Mouse (Mus musculus) CH12.LX (cell line): ENCODE results near the gene Sav1. TPM values are rescaled to one million over a fixed set of nuclear protein-coding genes. Genes with fewer than 3 reads are reported as not detected.

Experiments
- DNase-seq: peaks from one replicate; pipeline ENCODE4 v3.0.0-alpha.2; 2013; ENCODE audit errors: extremely low read depth
- H3K27ac ChIP-seq: 2 replicates; pipeline ENCODE4 v1.5.1; 2012; ENCODE audit warnings: low read depth, mild to moderate bottlenecking, control low read depth, moderate library complexity; ENCODE audit not compliant: insufficient read depth
- H3K27me3 ChIP-seq: replicated peaks from 2 replicates; pipeline ENCODE3; 2012; ENCODE audit warnings: inconsistent platforms
- H3K36me3 ChIP-seq, 2 experiments: replicated peaks in 1 of 2; 2 replicates each; pipeline versions ENCODE3 to v1.6.1; 2012; ENCODE audit warnings: inconsistent platforms in 1 of 2, low read length in 1 of 2, mild to moderate bottlenecking in 1 of 2, mixed read lengths in 1 of 2, moderate library complexity in 1 of 2; ENCODE audit not compliant: control insufficient read depth in 1 of 2, insufficient read depth in 1 of 2
- H3K4me1 ChIP-seq, 2 experiments: 2 replicates each; pipeline ENCODE4 v1.6.1; 2012; ENCODE audit warnings: inconsistent platforms in 1 of 2, moderate library complexity in 1 of 2; ENCODE audit not compliant: insufficient read depth in 2 of 2, control insufficient read depth in 1 of 2
- H3K4me2 ChIP-seq: 2 replicates; pipeline ENCODE4 v1.6.1; 2012; ENCODE audit warnings: low read depth, mild to moderate bottlenecking, control low read depth; ENCODE audit not compliant: poor library complexity, insufficient read depth, severe bottlenecking
- H3K4me3 ChIP-seq, 3 experiments: fragments of 150-350 bp in 1 of 3; sonication (generic) in 1 of 3; replicated peaks in 1 of 3; 2 replicates each; pipeline versions ENCODE3 to v1.5.1; 2011 to 2012; ENCODE audit warnings: low read depth in 2 of 3, low read length in 2 of 3, mild to moderate bottlenecking in 2 of 3, moderate library complexity in 2 of 3, control low read depth in 1 of 3, improper control_type of control experiment in 1 of 3, inconsistent platforms in 1 of 3, mixed read lengths in 1 of 3; ENCODE audit not compliant: poor library complexity in 1 of 3
- H3K79me2 ChIP-seq: replicated peaks from 2 replicates; pipeline ENCODE4 v1.6.1; 2012; ENCODE audit warnings: mild to moderate bottlenecking, moderate library complexity; ENCODE audit not compliant: control insufficient read depth, poor library complexity, insufficient read depth, severe bottlenecking; ENCODE audit errors: extremely low read depth
- H3K9ac ChIP-seq: 2 replicates; pipeline ENCODE4 v1.6.1; 2012; ENCODE audit warnings: low read depth, mild to moderate bottlenecking, control low read depth, moderate library complexity; ENCODE audit not compliant: insufficient read depth
- H3K9me3 ChIP-seq: replicated peaks from 2 replicates; pipeline ENCODE3; 2012; ENCODE audit warnings: low read length, inconsistent platforms, mixed read lengths
- BHLHE40 ChIP-seq: IDR thresholded peaks from 2 replicates; pipeline ENCODE4 v1.6.1; 2011; ENCODE audit warnings: mild to moderate bottlenecking, low read depth, low read length, improper control_type of control experiment
- CHD1 ChIP-seq: IDR thresholded peaks from 2 replicates; pipeline ENCODE4 v1.6.1; 2012; ENCODE audit warnings: low read depth, low read length, improper control_type of control experiment, inconsistent platforms
- CHD2 ChIP-seq: IDR thresholded peaks from 2 replicates; pipeline ENCODE4 v1.6.1; 2011; ENCODE audit warnings: low read length, improper control_type of control experiment
- CTCF ChIP-seq, 2 experiments: IDR thresholded peaks in 1 of 2; conservative IDR thresholded peaks in 1 of 2; 2 replicates each; pipeline ENCODE4 v1.5.1; 2011 to 2012; ENCODE audit warnings: low read depth in 2 of 2, low read length in 2 of 2, improper control_type of control experiment in 1 of 2, inconsistent platforms in 1 of 2, mild to moderate bottlenecking in 1 of 2, moderate library complexity in 1 of 2
- E2F4 ChIP-seq: IDR thresholded peaks from 2 replicates; pipeline ENCODE4 v1.6.1; 2011; ENCODE audit warnings: low read depth, low read length, improper control_type of control experiment; ENCODE audit not compliant: insufficient replicate concordance
- ELF1 ChIP-seq: IDR thresholded peaks from 2 replicates; pipeline ENCODE4 v1.6.1; 2014; ENCODE audit warnings: low read depth, mild to moderate bottlenecking, inconsistent platforms, low read length, improper control_type of control experiment
- EP300 ChIP-seq: IDR thresholded peaks from 2 replicates; pipeline ENCODE4 v1.6.1; 2011; ENCODE audit warnings: low read length, improper control_type of control experiment
- ETS1 ChIP-seq: conservative IDR thresholded peaks from 2 replicates; pipeline ENCODE4 v1.6.1; 2012; ENCODE audit warnings: low read depth, mild to moderate bottlenecking, inconsistent platforms, low read length, improper control_type of control experiment, moderate library complexity
- GABPA ChIP-seq: IDR thresholded peaks from 2 replicates; pipeline ENCODE4 v1.6.1; 2012; ENCODE audit warnings: low read depth, low read length, improper control_type of control experiment, inconsistent platforms; ENCODE audit not compliant: insufficient replicate concordance
- HCFC1 ChIP-seq: IDR thresholded peaks from 2 replicates; pipeline ENCODE4 v1.6.1; 2012; ENCODE audit warnings: low read depth, mild to moderate bottlenecking, inconsistent platforms, low read length, improper control_type of control experiment
- IRF4 ChIP-seq: IDR thresholded peaks from 2 replicates; pipeline ENCODE4 v1.6.1; 2014; ENCODE audit warnings: low read depth, mild to moderate bottlenecking, inconsistent platforms, low read length, improper control_type of control experiment
- JUN ChIP-seq: IDR thresholded peaks from 2 replicates; pipeline ENCODE4 v1.6.1; 2011; ENCODE audit warnings: low read depth, mild to moderate bottlenecking, low read length, improper control_type of control experiment, moderate library complexity; ENCODE audit not compliant: insufficient read depth
- JUND ChIP-seq: conservative IDR thresholded peaks from 2 replicates; pipeline ENCODE4 v1.6.1; 2011; ENCODE audit warnings: low read depth, low read length, improper control_type of control experiment
- KAT2A ChIP-seq: IDR thresholded peaks from 2 replicates; pipeline ENCODE4 v1.6.1; 2012; ENCODE audit warnings: low read length, improper control_type of control experiment, inconsistent platforms; ENCODE audit not compliant: insufficient replicate concordance
- MAZ ChIP-seq: IDR thresholded peaks from 2 replicates; pipeline ENCODE4 v1.6.1; 2012; ENCODE audit warnings: low read depth, mild to moderate bottlenecking, inconsistent platforms, low read length, improper control_type of control experiment, moderate library complexity
- MEF2A ChIP-seq: IDR thresholded peaks from 2 replicates; pipeline ENCODE4 v1.6.1; 2014; ENCODE audit warnings: low read depth, mild to moderate bottlenecking, inconsistent platforms, low read length, improper control_type of control experiment, borderline replicate concordance
- MYC ChIP-seq: IDR thresholded peaks from 2 replicates; pipeline ENCODE4 v1.6.1; 2011; ENCODE audit warnings: low read depth, mild to moderate bottlenecking, improper control_type of control experiment, low read length
- NRF1 ChIP-seq: IDR thresholded peaks from 2 replicates; pipeline ENCODE4 v1.6.1; 2014; ENCODE audit warnings: low read depth, mild to moderate bottlenecking, inconsistent platforms, low read length, improper control_type of control experiment, moderate library complexity
- POLR2A ChIP-seq: IDR thresholded peaks from 2 replicates; pipeline ENCODE4 v1.6.1; 2011; ENCODE audit warnings: low read depth, mild to moderate bottlenecking, improper control_type of control experiment, low read length
- POLR2AphosphoS2 ChIP-seq: IDR thresholded peaks from 2 replicates; pipeline ENCODE4 v1.6.1; 2011; ENCODE audit warnings: low read depth, low read length, improper control_type of control experiment
- RAD21 ChIP-seq: IDR thresholded peaks from 2 replicates; pipeline ENCODE4 v1.6.1; 2011; ENCODE audit warnings: low read depth, mild to moderate bottlenecking, low read length, improper control_type of control experiment, moderate library complexity
- SIN3A ChIP-seq: IDR thresholded peaks from 2 replicates; pipeline ENCODE4 v1.6.1; 2012; ENCODE audit warnings: low read length, improper control_type of control experiment, inconsistent platforms
- TCF12 ChIP-seq: IDR thresholded peaks from 2 replicates; pipeline ENCODE4 v1.6.1; 2014; ENCODE audit warnings: low read depth, mild to moderate bottlenecking, inconsistent platforms, low read length, improper control_type of control experiment
- UBTF ChIP-seq: IDR thresholded peaks from 2 replicates; pipeline ENCODE4 v1.6.1; 2012; ENCODE audit warnings: low read depth, mild to moderate bottlenecking, inconsistent platforms, low read length, improper control_type of control experiment, moderate library complexity
- USF1 ChIP-seq: IDR thresholded peaks from 2 replicates; pipeline ENCODE4 v1.6.1; 2014; ENCODE audit warnings: low read depth, mild to moderate bottlenecking, inconsistent platforms, low read length, improper control_type of control experiment
- USF2 ChIP-seq: conservative IDR thresholded peaks from 2 replicates; pipeline ENCODE4 v1.6.1; 2011; ENCODE audit warnings: low read depth, low read length, improper control_type of control experiment
- ZKSCAN1 ChIP-seq: IDR thresholded peaks from 2 replicates; pipeline ENCODE4 v1.6.1; 2012; ENCODE audit warnings: low read depth, inconsistent platforms, low read length, improper control_type of control experiment, borderline replicate concordance
- ZNF384 ChIP-seq: IDR thresholded peaks from 2 replicates; pipeline ENCODE4 v1.6.1; 2012; ENCODE audit warnings: low read depth, low read length, improper control_type of control experiment, inconsistent platforms
- dilution Hi-C: fragments of 300-500 bp; cut with MboI; formaldehyde crosslinking; loops from 2 replicates; pipeline ENCODE4 v1.14.3; 2020; ENCODE audit warnings: low sequenced_read_pairs; ENCODE audit not compliant: extremely low pct_unique_long_range_greater_than_20kb, extremely low pct_ligation_motif_present
- in situ Hi-C: fragments of 300-500 bp; cut with MboI; formaldehyde crosslinking; loops from 3 replicates; pipeline ENCODE4 v1.14.3; 2019; ENCODE audit warnings: low sequenced_read_pairs, low pct_ligation_motif_present, low pct_unique_long_range_greater_than_20kb, mixed read lengths
- polyA plus RNA-seq: library from polyadenylated mRNA; unstranded; fragments of >175 nt; gene quantifications from 2 replicates; pipeline ENCODE4 v1.2.1, GENCODE M21; 2012; ENCODE audit warnings: low read depth; ENCODE audit not compliant: insufficient read length
- total RNA-seq, 2 experiments: library from RNA; depleted of rRNA; stranded (reverse); fragments of 300-350 nt in 1 of 2; fragments of >200 nt in 1 of 2; gene quantifications; 2 replicates each; pipeline ENCODE4 v1.2.3; 2012 to 2014

Gene Sav1
- total and polyA plus RNA-seq, 3 experiments = 13.7 to 31.7 (median 28.1) TPM

DNA sequence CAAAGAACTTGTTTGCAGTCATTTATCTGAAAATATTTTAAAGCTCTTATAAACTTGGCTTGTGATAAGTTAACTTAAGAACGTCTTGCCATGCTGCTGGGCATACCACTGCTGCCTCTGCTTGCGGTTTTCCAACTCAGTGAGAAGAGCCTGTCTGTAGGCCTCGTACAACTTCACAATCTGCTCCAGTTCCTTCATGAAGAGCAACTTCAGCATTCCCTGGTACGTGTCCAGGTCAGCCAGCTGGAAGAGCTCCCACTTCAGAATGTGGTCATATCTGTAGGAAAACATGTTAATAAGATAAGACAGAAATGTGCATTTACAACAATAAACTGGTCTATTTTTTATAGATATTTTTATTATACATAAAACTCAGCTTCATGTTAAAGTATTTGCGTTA lies 20.7 kb downstream of the Sav1 start:
- H3K27me3 ChIP-seq = no peaks in the 10 kb centered on the region
- no peak overlapping the region for H3K4me3 ChIP-seq
- H3K36me3 ChIP-seq = peaks cover 53 to 87% of the 10 kb centered on the region in 2 experiments
- dilution Hi-C loops (no loop called here), in situ Hi-C loops (no loop called here)
- no peak overlapping the region for H3K27ac ChIP-seq
- no peak for DNase-seq
- H3K79me2 ChIP-seq = no peaks in the 10 kb centered on the region; the same call in 1 of the 2 replicates
- no peak overlapping the region for H3K4me2 ChIP-seq
- TF ChIP-seq CHD2 (no peak), CTCF (conservative IDR thresholded peaks at IDR 0.05 in 1 of 2, IDR thresholded peaks at IDR 0.05 in 1 of 2; ENCODE audit: low read depth in 2 of 2, low read length in 2 of 2) (no peak), USF2 (no peak), RAD21 (no peak), IRF4 (no peak), POLR2A (no peak), KAT2A (no peak), USF1 (no peak), ELF1 (no peak), JUN (no peak)
- H3K9me3 ChIP-seq = no peaks in the 10 kb centered on the region
- no peak overlapping the region for H3K9ac ChIP-seq
- peaks cover 3 to 20% of the 10 kb centered on the region in 2 experiments; a peak in 3 of 4 replicates for H3K4me1 ChIP-seq

DNA sequence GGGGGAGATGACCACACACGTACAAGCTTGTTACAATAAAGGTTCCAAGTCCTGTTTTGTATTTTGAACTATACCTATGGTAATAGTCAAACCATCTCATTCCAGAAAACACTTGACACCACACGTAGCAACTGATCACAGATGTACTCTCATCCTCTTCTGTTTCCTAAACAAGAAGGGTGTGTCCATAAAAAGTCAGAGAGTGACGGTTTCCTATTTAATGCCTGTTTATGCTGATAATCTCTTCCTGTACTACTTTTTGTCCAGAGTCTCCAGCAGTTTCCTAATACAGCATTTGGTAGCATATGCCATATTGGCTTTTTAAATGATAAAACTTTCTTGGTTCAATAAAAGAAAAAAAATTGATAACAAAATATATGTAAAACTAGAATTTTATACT lies 21.2 kb downstream of the Sav1 start:
- H3K4me1 ChIP-seq = peaks cover 0 to 15% of the 10 kb centered on the region in 2 experiments; a peak in 2 of 4 replicates
- H3K27ac ChIP-seq = no peak overlapping the region
- H3K9me3 ChIP-seq = no peaks in the 10 kb centered on the region
- H3K4me2 ChIP-seq = no peak overlapping the region
- peaks cover 51 to 87% of the 10 kb centered on the region in 2 experiments for H3K36me3 ChIP-seq
- no peaks in the 10 kb centered on the region for H3K27me3 ChIP-seq
- H3K79me2 ChIP-seq = no peaks in the 10 kb centered on the region; the same call in 1 of the 2 replicates
- H3K9ac ChIP-seq = no peak overlapping the region
- dilution Hi-C loops (no loop called here), in situ Hi-C loops (no loop called here)
- no peak overlapping the region for H3K4me3 ChIP-seq
- TF ChIP-seq MYC = no peak
- TF ChIP-seq E2F4 = no peak
- TF ChIP-seq IRF4 = no peak
- TF ChIP-seq GABPA = no peak
- TF ChIP-seq JUND = no peak
- no peak for TF ChIP-seq ETS1
- TF ChIP-seq POLR2AphosphoS2 = no peak
- no peak for TF ChIP-seq CHD1
- no peak for TF ChIP-seq MEF2A
- no peak for TF ChIP-seq EP300
- TF ChIP-seq HCFC1 = no peak
- TF ChIP-seq MAZ = no peak
- TF ChIP-seq TCF12 = no peak
- no peak for TF ChIP-seq SIN3A
- no peak for TF ChIP-seq BHLHE40
- TF ChIP-seq ZKSCAN1 = no peak
- TF ChIP-seq UBTF = no peak
- no peak for TF ChIP-seq POLR2A
- TF ChIP-seq NRF1 = no peak
- no peak for TF ChIP-seq ZNF384
- no peak for DNase-seq
